Mouse (Mus musculus) megakaryocyte, adult 5-6 weeks (primary cell): ENCODE measurements around the gene Sh2d4b. TPM values are rescaled to one million over a fixed set of nuclear protein-coding genes. Genes with fewer than 3 reads are reported as not detected.

Experiments used
- ATAC-seq: 2 replicates; pipeline ENCODE4 v1.8.0; 2016; ENCODE audit warnings: mild to moderate bottlenecking, inconsistent platforms; ENCODE audit not compliant: poor library complexity, severe bottlenecking
- total RNA-seq, 2 experiments: library from RNA; stranded (forward) in 1 of 2; stranded (reverse) in 1 of 2; fragments of 153-499, 151-499 nt in 1 of 2; fragments of 221-1000, 200-1000 nt in 1 of 2; gene quantifications; 2 replicates each; pipeline versions ENCODE4 v1.2.3 to v1.2.4; 2015 to 2017

The Sh2d4b gene
- total RNA-seq (2015) = 0.30 and 0.31 TPM in 2 replicates
- total RNA-seq (2017) = 0.18 and 0.28 TPM in 2 replicates

DNA sequence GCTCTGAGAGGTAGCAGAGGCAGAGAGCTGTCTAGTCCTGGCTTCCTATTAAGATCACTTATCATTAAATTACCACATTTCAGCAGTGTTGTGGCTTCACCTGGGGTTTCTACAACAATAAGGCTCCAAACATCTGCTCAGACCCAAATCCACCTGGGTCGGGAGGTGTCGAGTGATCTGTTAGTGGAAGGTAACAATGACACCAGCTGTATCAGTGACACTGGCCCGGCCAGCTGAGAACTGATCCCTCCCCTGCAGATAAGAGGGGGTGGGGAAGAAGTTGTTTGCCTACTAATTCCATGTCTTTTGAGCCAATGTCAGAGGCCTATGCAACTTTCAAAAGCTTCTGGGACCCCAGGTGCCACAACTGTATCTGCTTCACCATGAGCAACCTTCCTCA is at the start of gene Sh2d4b:
Gene Sh2d4b (minus strand): TSS at position 71 of the 400 bp plus-strand sequence.
- ATAC-seq = no peak

DNA sequence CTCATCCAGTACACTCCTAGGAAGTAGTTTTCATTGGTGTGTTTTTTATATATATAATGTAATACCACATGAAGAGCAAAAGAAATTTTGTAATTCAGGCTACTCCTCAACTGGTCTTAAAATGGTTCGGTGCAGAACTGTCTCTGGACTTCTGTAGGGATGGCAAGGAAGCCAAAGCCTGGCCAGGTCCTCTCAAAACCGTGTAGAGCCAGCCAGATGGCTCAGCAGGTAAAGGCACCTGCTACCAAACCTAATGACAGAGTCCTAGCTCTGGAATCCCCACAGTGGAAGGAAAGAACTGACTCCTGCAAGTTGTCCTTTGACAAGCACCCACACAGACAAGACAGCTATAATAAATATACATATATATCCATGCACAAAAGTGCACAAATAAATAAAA is 49.4 kb upstream of the Sh2d4b start:
- ATAC-seq = no peak

DNA sequence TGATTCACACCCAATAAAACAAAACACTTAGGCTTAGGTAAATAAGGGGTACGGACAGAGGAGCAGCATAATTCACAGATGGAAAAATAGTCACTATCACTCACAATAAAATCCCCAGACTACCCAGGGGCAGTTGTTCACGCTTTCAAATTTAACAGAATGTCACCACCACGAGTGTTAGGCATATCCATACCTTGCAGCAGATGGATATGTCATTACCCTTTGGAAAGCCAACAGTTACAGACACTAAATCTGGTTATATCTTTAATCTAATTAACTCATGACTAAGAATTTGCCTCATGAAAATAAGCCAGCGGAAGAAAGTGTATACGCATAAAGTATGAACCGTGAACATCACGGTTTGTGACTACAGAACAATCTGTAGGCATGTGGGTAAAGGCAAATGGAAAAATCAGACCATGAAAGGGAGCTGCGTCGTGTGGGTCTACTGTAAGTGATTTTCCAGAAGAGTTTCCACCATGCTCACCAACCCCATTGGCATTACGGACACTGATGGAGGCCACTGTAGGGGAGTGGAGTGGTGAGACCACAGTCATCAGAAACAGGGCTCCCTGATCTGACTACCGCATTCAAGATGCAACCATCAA is 45.4 kb upstream of the Sh2d4b start:
- no peak for ATAC-seq

- peak; percentile 75 for ATAC-seq
Observed at GRCm38 (mm10) chr14:40937052-40937451, 44.0 kb upstream of the Sh2d4b start.

DNA sequence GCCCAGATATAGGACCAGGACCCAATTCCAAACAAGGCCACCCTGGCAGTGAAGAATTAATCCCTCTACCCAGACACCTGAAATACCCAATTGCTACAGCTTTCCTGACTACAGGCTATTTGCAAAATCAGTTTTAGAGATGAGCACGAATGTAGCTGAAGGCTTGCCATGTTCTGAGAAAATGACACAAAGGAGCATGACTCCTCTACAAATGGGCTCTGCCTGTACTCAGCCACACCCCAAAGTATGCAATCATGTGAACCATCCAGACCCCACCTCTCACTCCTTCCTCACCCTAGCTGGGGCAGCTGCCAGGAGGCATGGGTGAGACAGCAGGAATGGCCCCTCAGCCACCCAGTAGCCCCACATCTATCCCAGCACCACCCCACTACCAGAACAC is 42.4 kb upstream of the Sh2d4b start:
- no peak for ATAC-seq

DNA sequence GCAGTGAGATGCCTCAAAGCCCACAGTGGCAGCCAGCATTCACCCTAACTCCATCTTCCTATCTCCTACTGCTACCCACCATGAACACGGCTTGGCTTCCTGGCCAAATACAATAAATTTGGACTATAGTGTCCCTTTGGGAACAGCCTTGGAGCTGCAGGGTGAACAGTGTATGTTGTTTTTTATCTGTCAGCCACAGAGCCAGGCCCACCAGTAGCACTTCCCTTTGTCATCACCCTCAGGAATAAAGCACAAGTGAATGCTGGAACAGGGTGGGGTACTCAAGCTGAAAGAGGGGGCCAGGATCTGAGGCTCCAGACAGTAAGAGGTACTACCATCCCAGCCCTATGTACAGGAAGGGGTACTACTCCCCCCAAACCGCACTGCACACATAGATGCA is 42.0 kb upstream of the Sh2d4b start:
- ATAC-seq = peak; percentile 13; the same call in 1 of the 2 replicates

GRCm38 (mm10) chr14:40933328-40933727 is 40.3 kb upstream of the Sh2d4b start:
- ATAC-seq = peak; percentile 43

- no peak for ATAC-seq
Observed at GRCm38 (mm10) chr14:40932225-40932624, 39.2 kb upstream of the Sh2d4b start.

DNA sequence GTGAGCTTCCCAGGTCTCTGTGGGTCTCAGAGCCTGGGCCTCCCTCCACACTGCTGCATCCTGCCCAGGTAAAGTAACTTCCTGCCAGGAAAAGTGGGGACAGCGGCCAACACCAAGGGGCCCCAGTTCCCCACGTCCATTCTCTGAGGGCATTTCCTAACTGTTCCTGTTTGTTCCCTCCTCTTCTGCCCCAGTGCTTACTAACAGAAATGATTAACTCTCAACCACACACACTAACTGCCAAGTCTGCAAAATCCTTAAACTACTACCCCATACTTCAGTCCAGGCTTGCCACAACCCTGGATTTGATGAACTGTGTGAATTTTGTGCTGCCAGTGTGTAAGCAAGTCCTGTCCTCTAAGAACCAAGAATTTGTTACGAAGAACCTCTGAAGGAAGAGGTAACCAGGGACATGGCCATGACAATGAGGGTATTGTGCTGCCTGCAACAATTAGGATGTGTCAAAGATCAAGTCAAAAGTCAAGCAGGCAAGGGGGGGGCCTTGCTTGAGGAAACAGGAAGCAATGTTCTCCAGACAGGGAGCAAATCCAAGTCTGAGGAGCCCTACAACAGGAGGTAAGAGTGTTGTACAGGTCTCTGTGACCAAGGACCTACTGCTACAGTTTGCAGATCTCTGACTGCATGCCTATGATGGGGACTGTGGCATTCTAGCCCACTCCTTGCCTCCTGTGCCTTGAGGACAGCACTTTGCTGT is 38.2 kb upstream of the Sh2d4b start:
- no peak for ATAC-seq

DNA sequence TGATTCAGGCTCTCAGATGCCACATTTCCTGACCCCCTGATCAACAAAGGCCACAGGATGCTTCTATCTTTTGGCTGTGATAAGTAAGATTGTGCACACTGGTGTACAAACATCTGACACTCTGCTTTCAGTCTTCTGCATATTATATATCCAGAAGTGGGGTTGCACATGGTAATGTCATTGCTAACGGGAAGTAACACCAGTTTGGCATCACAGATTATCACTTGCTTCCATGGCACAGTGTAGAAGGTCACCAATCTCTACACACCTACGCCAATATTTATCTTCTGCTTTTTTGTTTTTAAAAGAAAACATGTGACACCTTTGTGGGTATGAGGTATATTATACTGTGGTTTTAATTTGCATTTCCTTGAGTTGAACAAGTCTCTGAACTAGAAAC is 36.9 kb upstream of the Sh2d4b start:
- no peak for ATAC-seq

DNA sequence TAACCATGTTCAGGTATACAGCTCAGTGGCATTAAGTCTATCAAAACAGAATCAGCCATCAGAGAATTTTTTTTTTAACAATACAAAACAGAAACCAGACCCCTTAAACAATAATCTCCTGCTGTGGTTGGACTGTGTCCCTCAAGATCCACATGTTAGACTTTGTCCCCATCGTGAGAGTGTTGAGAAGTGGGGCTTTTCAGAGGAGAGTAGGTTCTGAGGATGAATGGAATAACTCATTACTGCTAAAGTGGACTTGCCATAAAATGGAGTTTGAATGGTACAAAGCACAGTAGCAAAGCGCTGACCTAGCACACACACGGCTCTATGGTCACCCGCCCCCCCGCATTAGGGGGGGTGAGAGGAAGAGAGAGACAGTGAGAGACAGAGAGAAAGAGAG is 35.8 kb upstream of the Sh2d4b start:
- no peak for ATAC-seq

DNA sequence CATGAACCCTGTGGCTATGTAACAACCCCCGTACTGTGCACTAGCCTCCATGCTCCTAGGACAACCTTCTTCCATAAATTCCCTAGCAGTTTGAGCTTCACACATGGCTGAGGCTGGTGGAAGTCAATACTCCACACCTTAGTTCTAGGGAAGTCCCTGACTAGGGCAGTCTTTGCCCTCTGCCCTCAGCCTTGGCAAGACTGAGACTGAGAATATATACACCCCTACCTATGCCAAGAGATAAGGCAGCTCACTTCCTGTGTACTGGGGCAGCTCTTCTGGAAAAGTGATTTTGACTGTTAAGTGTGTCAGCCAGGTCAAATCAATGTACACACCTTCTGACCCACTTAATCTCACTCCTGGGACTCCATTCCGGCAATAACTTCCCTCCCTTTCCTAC is 34.0 kb upstream of the Sh2d4b start:
- no peak for ATAC-seq

DNA sequence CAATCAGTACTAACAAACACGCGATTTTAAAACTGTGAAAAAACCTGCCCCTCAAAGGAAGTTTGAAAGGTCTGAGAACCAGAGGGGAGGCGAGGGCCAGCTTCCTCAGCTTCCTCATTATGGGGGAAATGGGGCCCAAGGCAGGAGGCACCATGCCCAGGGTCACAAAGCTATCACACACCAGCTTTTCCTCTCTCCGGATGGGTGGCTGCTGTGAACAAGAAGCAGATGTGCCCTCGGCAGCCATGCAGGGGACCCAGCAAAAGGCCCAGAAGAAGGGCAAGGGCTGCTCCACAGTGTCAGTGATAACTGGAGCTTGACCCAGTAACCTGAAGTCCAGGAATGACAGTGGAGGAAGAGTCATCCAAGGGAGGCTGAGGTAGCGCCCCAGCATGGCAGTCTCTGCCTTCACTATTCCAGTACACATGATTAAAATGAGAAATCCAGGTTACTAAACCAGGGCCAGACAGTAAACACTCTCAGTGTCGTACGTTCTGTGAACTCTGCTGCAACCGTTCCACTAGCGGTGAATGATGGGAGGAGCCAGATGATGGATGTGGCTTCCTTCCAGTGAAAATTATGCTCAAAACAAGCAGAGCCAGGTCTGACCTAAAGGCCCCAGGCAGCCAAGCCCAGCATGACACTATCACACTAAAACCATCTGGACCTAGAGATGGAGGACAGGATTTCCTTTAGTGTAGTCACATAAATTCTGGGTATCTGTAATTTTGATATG is 31.5 kb upstream of the Sh2d4b start:
- ATAC-seq = peak; percentile 57

DNA sequence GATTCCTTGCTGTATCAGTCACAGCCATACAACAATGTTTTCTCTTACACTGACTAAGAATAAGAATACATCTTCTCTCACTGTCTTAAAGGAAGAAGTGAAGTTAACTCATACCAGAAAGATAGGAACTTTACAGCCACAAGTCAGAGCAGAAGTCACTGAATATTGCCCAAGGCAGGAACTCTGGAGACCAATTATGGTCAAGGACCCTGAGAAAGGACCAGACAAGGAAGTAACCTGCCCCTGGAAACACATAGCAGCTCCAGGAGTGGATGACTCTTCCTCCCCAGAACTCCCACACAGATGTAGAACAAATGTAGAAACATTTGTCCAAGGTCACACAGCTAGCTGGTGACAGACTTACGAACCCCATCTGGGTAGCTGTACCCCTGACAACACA is 28.2 kb upstream of the Sh2d4b start:
- peak; percentile 57 for ATAC-seq

DNA sequence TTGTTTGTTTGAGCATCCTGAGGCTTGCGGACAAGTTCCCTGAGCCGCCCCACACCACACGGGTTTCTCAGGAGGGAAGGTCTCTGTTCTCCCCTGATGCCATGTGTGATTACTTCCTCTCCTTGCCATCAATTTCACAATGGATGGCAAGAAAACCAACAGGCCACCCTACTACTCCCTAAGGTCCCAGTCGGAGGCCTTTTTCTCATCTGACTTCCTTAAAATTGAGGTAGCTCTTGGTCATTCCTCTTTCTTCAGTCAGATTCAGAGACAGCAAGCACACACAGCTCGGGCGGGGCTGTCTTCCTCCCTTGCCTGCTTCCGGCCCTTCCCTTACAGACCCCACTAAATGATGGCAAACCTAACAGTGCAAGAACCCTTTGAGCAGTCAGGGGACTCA is 26.5 kb upstream of the Sh2d4b start:
- ATAC-seq = peak; percentile 73

DNA sequence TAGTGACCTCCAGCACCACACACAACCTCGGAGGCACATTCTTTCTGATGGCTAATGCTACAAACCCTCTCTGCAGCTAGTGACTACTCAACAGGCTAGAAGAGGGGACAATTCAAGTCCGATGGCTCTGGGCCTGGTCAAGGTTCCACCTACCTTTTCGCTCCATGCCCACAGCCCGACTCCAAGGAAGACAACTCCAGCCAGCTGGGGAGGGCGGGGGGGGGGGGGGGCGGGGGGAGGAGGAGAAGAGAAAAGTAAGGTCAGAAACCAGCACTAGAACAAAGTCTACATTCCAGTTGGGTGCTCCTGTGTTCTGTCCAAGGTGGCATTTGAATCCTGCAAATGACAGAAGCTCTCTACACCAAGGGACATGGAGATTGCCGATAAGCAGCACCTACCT is 25.4 kb upstream of the Sh2d4b start:
- no peak for ATAC-seq

- ATAC-seq = peak; percentile 53
Observed at GRCm38 (mm10) chr14:40917632-40918031, 24.6 kb upstream of the Sh2d4b start.

- ATAC-seq = no peak
Observed at GRCm38 (mm10) chr14:40916667-40917066, 23.6 kb upstream of the Sh2d4b start.

DNA sequence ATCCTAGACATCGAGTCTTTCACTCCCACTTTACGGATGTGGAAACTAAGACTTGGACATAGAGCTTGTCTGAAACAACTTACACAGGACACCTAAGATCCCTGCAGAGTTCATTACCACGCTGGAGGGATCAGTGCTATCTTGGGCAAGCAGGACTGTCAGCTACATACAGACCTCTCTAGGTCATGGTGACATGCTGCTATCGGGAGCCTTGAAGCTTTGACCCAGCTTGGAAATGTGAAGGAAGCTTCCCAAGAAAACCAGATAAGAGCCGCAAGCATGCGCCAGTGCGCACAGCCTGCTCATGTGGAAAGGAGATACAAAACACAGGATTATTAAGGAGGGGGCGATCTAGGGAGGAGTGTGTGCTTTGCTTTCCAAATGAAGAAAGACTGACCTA is 22.8 kb upstream of the Sh2d4b start:
- no peak for ATAC-seq

- ATAC-seq = no peak
Observed at GRCm38 (mm10) chr14:40914701-40915100, 21.6 kb upstream of the Sh2d4b start.

DNA sequence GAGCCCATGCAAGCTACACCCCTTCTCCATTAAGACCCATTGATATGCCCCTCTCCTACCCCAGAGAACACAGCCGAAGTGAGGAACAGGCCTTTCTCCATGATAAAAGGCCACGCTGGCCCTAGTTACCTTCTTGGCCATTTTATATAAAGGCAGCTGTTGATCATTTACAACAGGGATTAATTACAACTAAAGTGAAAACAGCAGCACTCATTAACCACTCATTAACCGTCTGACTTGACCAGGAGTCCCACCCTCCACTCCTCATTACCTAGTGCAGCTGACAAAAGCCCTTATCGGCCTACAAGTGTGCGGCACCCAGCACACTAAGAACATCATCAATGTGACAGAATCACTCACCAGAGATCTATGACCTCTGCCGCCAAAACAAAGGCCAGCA is 20.6 kb upstream of the Sh2d4b start:
- no peak for ATAC-seq

GRCm38 (mm10) chr14:40911529-40911928 is 18.5 kb upstream of the Sh2d4b start:
- no peak for ATAC-seq
